Mouse (Mus musculus) stomach, embryonic 14.5 days (tissue): ENCODE results near the gene Celsr1. TPM values are rescaled to one million over a fixed set of nuclear protein-coding genes. Genes with fewer than 3 reads are reported as not detected.

Experiments
- ATAC-seq: fragments of 200-750 bp; cut with Nextera tagmentation; 2 replicates; pipeline ENCODE4 v1.8.0; 2017; ENCODE audit warnings: low read depth, moderate TSS enrichment; ENCODE audit not compliant: insufficient number of reproducible peaks, insufficient read depth, low FRiP score
- H3K27ac ChIP-seq: fragments of 300-500 bp; sonication (generic); 2 replicates; pipeline ENCODE4 v1.5.1; 2014; ENCODE audit warnings: mild to moderate bottlenecking, low read length, moderate library complexity, mixed read lengths
- H3K27me3 ChIP-seq: fragments of 300-500 bp; sonication (generic); 2 replicates; pipeline ENCODE4 v1.6.1; 2014; ENCODE audit warnings: low read length, control low read depth, mixed read lengths; ENCODE audit not compliant: control insufficient read depth, insufficient read depth
- H3K36me3 ChIP-seq: fragments of 300-500 bp; sonication (generic); 2 replicates; pipeline ENCODE4 v1.6.1; 2014; ENCODE audit warnings: mild to moderate bottlenecking, control low read depth, low read length, moderate library complexity, mixed read lengths; ENCODE audit not compliant: control insufficient read depth, insufficient read depth
- H3K4me1 ChIP-seq: fragments of 300-500 bp; sonication (generic); 2 replicates; pipeline ENCODE4 v1.6.1; 2014; ENCODE audit warnings: low read length, control low read depth, mixed read lengths; ENCODE audit not compliant: control insufficient read depth, insufficient read depth
- H3K4me2 ChIP-seq: fragments of 300-500 bp; sonication (generic); replicated peaks from 2 replicates; pipeline ENCODE4 v1.6.1; 2014; ENCODE audit warnings: low read depth, low read length, control low read depth
- H3K4me3 ChIP-seq: fragments of 300-500 bp; sonication (generic); 2 replicates; pipeline ENCODE4 v1.5.1; 2014; ENCODE audit warnings: low read depth, low read length, control low read depth
- H3K9ac ChIP-seq: fragments of 300-500 bp; sonication (generic); replicated peaks from 2 replicates; pipeline ENCODE4 v1.6.1; 2014; ENCODE audit warnings: low read depth, mild to moderate bottlenecking, control low read depth, low read length, moderate library complexity, mixed read lengths
- H3K9me3 ChIP-seq: fragments of 300-500 bp; sonication (generic); 2 replicates; pipeline ENCODE4 v1.6.1; 2016; ENCODE audit warnings: low read depth, low read length, control low read depth; ENCODE audit not compliant: control insufficient read depth
- WGBS: fragments of 180-500 bp; shearing (Covaris S2); extraction: QIAGEN DNeasy Blood & Tissue Kit; methylation state at CpG from one replicate; pipeline ENCODE4 v1.1.7; 2014; 5-methylcytosine and 5-hydroxymethylcytosine counted together
- polyA plus RNA-seq: library from polyadenylated mRNA; unstranded; fragments of >200 nt; fragmentation: Nextera tagmentation; extraction: Ambion mirVana; gene quantifications from 2 replicates; pipeline ENCODE4 v1.2.1, GENCODE M21; 2014

The Celsr1 gene
- polyA plus RNA-seq, 1 experiment from 2014 or later: 7.8 TPM

GRCm38 (mm10) chr15:85963279-85963840, 70.2 kb downstream of the Celsr1 start:
- Histone ChIP-seq H3K4me3 (no peak overlapping the region), H3K4me1 (0 out of 2 replicates have a peak, but pooled peaks cover 2% of the 10 kb centered on the region), H3K36me3 (no peaks in the 10 kb centered on the region), H3K27ac (no peak overlapping the region), H3K9ac (no peak overlapping the region), H3K4me2 (no peak overlapping the region), H3K9me3 (no peaks in the 10 kb centered on the region), H3K27me3 (no peaks in the 10 kb centered on the region)
- no peak for ATAC-seq
- WGBS: 53% methylated on average over 8 of the region's 8 CpGs

GRCm38 (mm10) chr15:85962691-85963090, 70.9 kb downstream of the Celsr1 start:
- Histone ChIP-seq H3K9me3 (no peaks in the 10 kb centered on the region), H3K4me1 (0 out of 2 replicates have a peak, but pooled peaks cover 2% of the 10 kb centered on the region), H3K9ac (no peak overlapping the region), H3K4me3 (no peak overlapping the region), H3K27ac (no peak overlapping the region), H3K4me2 (no peak overlapping the region), H3K27me3 (no peaks in the 10 kb centered on the region), H3K36me3 (no peaks in the 10 kb centered on the region)
- no peak for ATAC-seq
- WGBS: 95% methylated on average over 8 of the region's 8 CpGs

- 0 out of 2 replicates have a peak, but pooled peaks cover 2% of the 10 kb centered on the region for H3K4me1 ChIP-seq
- no peaks in the 10 kb centered on the region for H3K27me3 ChIP-seq
- no peak for ATAC-seq
- peak overlapping the region; percentile 7; the same call in 1 of the 2 replicates for H3K27ac ChIP-seq
- no peak overlapping the region for H3K9ac ChIP-seq
- H3K4me3 ChIP-seq: no peak overlapping the region
- H3K4me2 ChIP-seq: no peak overlapping the region
- H3K36me3 ChIP-seq: no peaks in the 10 kb centered on the region
- 66% methylated on average over 4 of the region's 4 CpGs for WGBS
- H3K9me3 ChIP-seq: no peaks in the 10 kb centered on the region
These were observed 71.9 kb downstream of the Celsr1 start for GRCm38 (mm10) chr15:85961651-85962050.

- WGBS: 66% methylated on average over 7 of the region's 7 CpGs
- no peaks in the 10 kb centered on the region for H3K36me3 ChIP-seq
- no peak overlapping the region for H3K9ac ChIP-seq
- no peaks in the 10 kb centered on the region for H3K27me3 ChIP-seq
- 0 out of 2 replicates have a peak, but pooled peaks cover 2% of the 10 kb centered on the region for H3K4me1 ChIP-seq
- ATAC-seq: no peak
- H3K4me2 ChIP-seq: no peak overlapping the region
- no peak overlapping the region for H3K4me3 ChIP-seq
- no peaks in the 10 kb centered on the region for H3K9me3 ChIP-seq
- H3K27ac ChIP-seq: peak overlapping the region; percentile 7; the same call in 1 of the 2 replicates
These were observed 72.4 kb downstream of the Celsr1 start for GRCm38 (mm10) chr15:85961131-85961530.

- no peaks in the 10 kb centered on the region for H3K9me3 ChIP-seq
- H3K9ac ChIP-seq: no peak overlapping the region
- H3K4me1 ChIP-seq: 0 out of 2 replicates have a peak, but pooled peaks cover 6% of the 10 kb centered on the region
- ATAC-seq: no peak
- H3K4me2 ChIP-seq: no peak overlapping the region
- no peaks in the 10 kb centered on the region; the same call in 1 of the 2 replicates for H3K36me3 ChIP-seq
- H3K27me3 ChIP-seq: no peaks in the 10 kb centered on the region
- peak overlapping the region; percentile 33; the same call in 1 of the 2 replicates for H3K27ac ChIP-seq
- H3K4me3 ChIP-seq: no peak overlapping the region
- WGBS: 54% methylated on average over 6 of the region's 6 CpGs
These were observed 77.4 kb downstream of the Celsr1 start for GRCm38 (mm10) chr15:85956202-85956601.

GRCm38 (mm10) chr15:85953458-85953857, 80.1 kb downstream of the Celsr1 start:
- no peak for ATAC-seq
- 0 out of 2 replicates have a peak, but pooled peaks cover 6% of the 10 kb centered on the region for H3K4me1 ChIP-seq
- no peaks in the 10 kb centered on the region for H3K9me3 ChIP-seq
- H3K36me3 ChIP-seq: no peaks in the 10 kb centered on the region; the same call in 1 of the 2 replicates
- H3K27me3 ChIP-seq: no peaks in the 10 kb centered on the region
- 80% methylated on average over 6 of the region's 6 CpGs for WGBS
- H3K4me2 ChIP-seq: no peak overlapping the region
- no peak overlapping the region for H3K9ac ChIP-seq
- H3K4me3 ChIP-seq: no peak overlapping the region
- H3K27ac ChIP-seq: no peak overlapping the region

GRCm38 (mm10) chr15:85949421-85950164, 84.0 kb downstream of the Celsr1 start:
- Histone ChIP-seq H3K4me1 (no peaks in the 10 kb centered on the region), H3K9ac (no peak overlapping the region), H3K27ac (no peak overlapping the region), H3K4me3 (no peak overlapping the region), H3K9me3 (no peaks in the 10 kb centered on the region), H3K27me3 (no peaks in the 10 kb centered on the region), H3K4me2 (no peak overlapping the region), H3K36me3 (no peaks in the 10 kb centered on the region)
- 67% methylated on average over 16 of the region's 16 CpGs for WGBS
- no peak for ATAC-seq

GRCm38 (mm10) chr15:85947967-85948366, 85.6 kb downstream of the Celsr1 start:
- Histone ChIP-seq H3K4me3 (no peak overlapping the region), H3K27me3 (no peaks in the 10 kb centered on the region), H3K4me1 (no peaks in the 10 kb centered on the region), H3K9ac (no peak overlapping the region), H3K9me3 (no peaks in the 10 kb centered on the region), H3K27ac (no peak overlapping the region), H3K4me2 (no peak overlapping the region), H3K36me3 (no peaks in the 10 kb centered on the region)
- no peak for ATAC-seq
- WGBS: 63% methylated on average over 8 of the region's 8 CpGs
